In genomic region chr2:80445491-80445890, GRCm38 (mm10) we compare ENCODE assay signal across 8 mouse cellular contexts. TPM values are rescaled to one million over a fixed set of nuclear protein-coding genes. Genes with fewer than 3 reads are reported as not detected.
DNase-seq lines count a peak whose midpoint lies in the region; ATAC-seq and TF ChIP-seq lines count a peak whose summit lies in the region.

No protein-coding gene starts in this region.

- intact Hi-C loops in gastrocnemius, postnatal 14 days (cut with DNase I; ENCODE audit: low total_unique reads): no loop called here
- intact Hi-C loops in left cerebral cortex, postnatal 36 days (cut with DNase I): no loop called here

- DNase-seq in heart, adult 18-20 months: no peak
- no peak for DNase-seq in lung, embryonic 14.5 days
- no peak for DNase-seq in lung, postnatal 10 days
- DNase-seq in neural tube, embryonic 11.5 days (ENCODE audit: low spot score): no peak
- no peak for DNase-seq in gastrocnemius, postnatal 14 days
- DNase-seq in left cerebral cortex, postnatal 36 days (ENCODE audit: low spot score in 2 of 2): no peak

- H3K4me1 ChIP-seq in heart, embryonic 11.5 days (ENCODE audit: control insufficient read depth, insufficient read depth, low read length): no peaks in the 10 kb centered on the region
- no peaks in the 10 kb centered on the region; the same call in 1 of the 2 replicates for H3K4me1 ChIP-seq in lung, embryonic 14.5 days (ENCODE audit: insufficient read depth)
- H3K4me1 ChIP-seq in hindbrain, embryonic 12.5 days: 0 out of 2 replicates have a peak, but pooled peaks cover 6% of the 10 kb centered on the region
- no peaks in the 10 kb centered on the region for H3K4me1 ChIP-seq in neural tube, embryonic 11.5 days (ENCODE audit: control insufficient read depth, insufficient read depth, low read length)

- H3K4me3 ChIP-seq in heart, embryonic 11.5 days (ENCODE audit: low read depth, low read length): peak overlapping the region; percentile 45; the same call in 1 of the 2 replicates
- H3K4me3 ChIP-seq in lung, embryonic 14.5 days (ENCODE audit: low read depth, low read length): no peak overlapping the region; the same call in 1 of the 2 replicates
- peak overlapping the region; percentile 63 for H3K4me3 ChIP-seq in hindbrain, embryonic 12.5 days
- peak overlapping the region; percentile 59 for H3K4me3 ChIP-seq in neural tube, embryonic 11.5 days (ENCODE audit: low read depth, low read length)

- no peak for TF ChIP-seq CTCF in lung, embryonic 14.5 days (IDR thresholded peaks at IDR 0.05; ENCODE audit: low read depth)

- peak overlapping the region; percentile 99 for H3K4me2 ChIP-seq in heart, embryonic 11.5 days
- H3K4me2 ChIP-seq in lung, embryonic 14.5 days: peak overlapping the region; percentile 100; the same call in 1 of the 2 replicates
- H3K4me2 ChIP-seq in hindbrain, embryonic 12.5 days (replicated peaks): peak overlapping the region; percentile 99
- H3K4me2 ChIP-seq in neural tube, embryonic 11.5 days (ENCODE audit: low read depth): peak overlapping the region; percentile 96

- no peak for ATAC-seq in heart, embryonic 11.5 days (replicated peaks; ENCODE audit: insufficient number of reproducible peaks, low FRiP score, low TSS enrichment)
- no peak for ATAC-seq in lung, embryonic 14.5 days (ENCODE audit: insufficient read depth)
- no peak for ATAC-seq in hindbrain, embryonic 12.5 days (ENCODE audit: low FRiP score)
- ATAC-seq in neural tube, embryonic 11.5 days (ENCODE audit: insufficient read depth, low FRiP score, low TSS enrichment): no peak

- peaks cover 5% of the 10 kb centered on the region; the same call in 1 of the 2 replicates for H3K27me3 ChIP-seq in heart, embryonic 11.5 days (ENCODE audit: control insufficient read depth, insufficient read depth, low read length)
- peaks cover 23% of the 10 kb centered on the region for H3K27me3 ChIP-seq in lung, embryonic 14.5 days (ENCODE audit: insufficient read depth, low read length)
- H3K27me3 ChIP-seq in hindbrain, embryonic 12.5 days: peaks cover 12% of the 10 kb centered on the region
- no peaks in the 10 kb centered on the region for H3K27me3 ChIP-seq in neural tube, embryonic 11.5 days (ENCODE audit: control insufficient read depth, insufficient read depth, low read length)

- no peaks in the 10 kb centered on the region for H3K36me3 ChIP-seq in heart, embryonic 11.5 days (ENCODE audit: control insufficient read depth, insufficient read depth, low read length)
- no peaks in the 10 kb centered on the region for H3K36me3 ChIP-seq in lung, embryonic 14.5 days (ENCODE audit: insufficient read depth)
- H3K36me3 ChIP-seq in hindbrain, embryonic 12.5 days: no peaks in the 10 kb centered on the region
- no peaks in the 10 kb centered on the region for H3K36me3 ChIP-seq in neural tube, embryonic 11.5 days (ENCODE audit: control insufficient read depth, insufficient read depth, low read length)

- no peak overlapping the region for H3K27ac ChIP-seq in heart, embryonic 11.5 days (ENCODE audit: low read depth, low read length)
- no peak overlapping the region for H3K27ac ChIP-seq in lung, embryonic 14.5 days (ENCODE audit: low read depth)
- H3K27ac ChIP-seq in hindbrain, embryonic 12.5 days: no peak overlapping the region
- no peak overlapping the region for H3K27ac ChIP-seq in neural tube, embryonic 11.5 days (ENCODE audit: low read depth, low read length)

- H3K9ac ChIP-seq in heart, embryonic 11.5 days (ENCODE audit: low read depth, low read length): no peak overlapping the region; the same call in 1 of the 2 replicates
- no peak overlapping the region for H3K9ac ChIP-seq in lung, embryonic 14.5 days
- H3K9ac ChIP-seq in hindbrain, embryonic 12.5 days: no peak overlapping the region; the same call in 1 of the 2 replicates
- H3K9ac ChIP-seq in neural tube, embryonic 11.5 days (ENCODE audit: low read length): peak overlapping the region; percentile 80; the same call in 1 of the 2 replicates

- H3K9me3 ChIP-seq in heart, embryonic 11.5 days (replicated peaks; ENCODE audit: control insufficient read depth, low read length): 0 out of 2 replicates have a peak, but pooled peaks cover 2% of the 10 kb centered on the region
- H3K9me3 ChIP-seq in lung, embryonic 14.5 days (ENCODE audit: low read depth, low read length): no peaks in the 10 kb centered on the region; the same call in 1 of the 2 replicates
- no peaks in the 10 kb centered on the region for H3K9me3 ChIP-seq in hindbrain, embryonic 12.5 days (replicated peaks)
- H3K9me3 ChIP-seq in neural tube, embryonic 11.5 days (ENCODE audit: control insufficient read depth, low read length): 0 out of 2 replicates have a peak, but pooled peaks cover 3% of the 10 kb centered on the region

- 43% methylated on average over 10 of the region's 10 CpGs for WGBS in heart, embryonic 11.5 days (ENCODE audit: insufficient replicate concordance)
- WGBS in lung, embryonic 14.5 days: 46% methylated on average over 10 of the region's 10 CpGs
- WGBS in hindbrain, embryonic 12.5 days: 36% methylated on average over 10 of the region's 10 CpGs
- WGBS in neural tube, embryonic 11.5 days: 26% methylated on average over 10 of the region's 10 CpGs

RNA-seq across cellular contexts. Expression of gene Frzb, which starts 1.9 kb away (rescaled TPM):
- polyA plus RNA-seq in heart, embryonic 11.5 days (2014; fragmentation: Nextera tagmentation; extraction: Ambion mirVana): 8.6 and 10.1 TPM in 2 replicates
- 1 to 10 TPM; 4.9 to 5.0 TPM for total RNA-seq in heart, adult 18-20 months (2021)
- polyA plus RNA-seq in lung, embryonic 14.5 days (2014; fragmentation: Nextera tagmentation; extraction: Ambion mirVana): 0.65 and 0.88 TPM in 2 replicates
- 23.3 and 34.6 TPM in 2 replicates for polyA plus RNA-seq in hindbrain, embryonic 12.5 days (2016; fragmentation: Nextera tagmentation; extraction: Ambion mirVana)
- polyA plus RNA-seq in neural tube, embryonic 11.5 days (2014; fragmentation: Nextera tagmentation; extraction: Ambion mirVana): 51.0 and 54.6 TPM in 2 replicates
- 10 to 100 TPM; 25.7 to 33.3 TPM for total RNA-seq in gastrocnemius, postnatal 14 days (2021)
- 10 to 100 TPM; 27.7 to 33.5 TPM for total RNA-seq in left cerebral cortex, postnatal 36 days (2021)
